Mouse (Mus musculus) limb, embryonic 11.5 days (tissue): ENCODE results near the gene Cxcr2. TPM values are rescaled to one million over a fixed set of nuclear protein-coding genes. Genes with fewer than 3 reads are reported as not detected.

Source experiments
- ATAC-seq: fragments of 200-750 bp; cut with Nextera tagmentation; 2 replicates; pipeline ENCODE4 v1.8.0; 2017; ENCODE audit warnings: low read depth; ENCODE audit not compliant: insufficient number of reproducible peaks, low FRiP score, low TSS enrichment
- DNase-seq: peaks from one replicate; pipeline ENCODE4 v3.0.0-alpha.2; 2015; ENCODE audit warnings: low spot score
- H3K27ac ChIP-seq: fragments of 300-500 bp; sonication (generic); replicated peaks from 2 replicates; pipeline ENCODE4 v1.5.1; 2014; ENCODE audit warnings: low read depth, mild to moderate bottlenecking, low read length
- H3K27me3 ChIP-seq: fragments of 300-500 bp; sonication (generic); 2 replicates; pipeline ENCODE4 v1.6.1; 2014; ENCODE audit warnings: mild to moderate bottlenecking, low read length, mixed read lengths; ENCODE audit not compliant: control insufficient read depth, insufficient read depth
- H3K36me3 ChIP-seq: fragments of 300-500 bp; sonication (generic); 2 replicates; pipeline ENCODE4 v1.6.1; 2014; ENCODE audit warnings: mild to moderate bottlenecking, low read length, moderate library complexity, mixed read lengths; ENCODE audit not compliant: control insufficient read depth, insufficient read depth
- H3K4me1 ChIP-seq: fragments of 300-500 bp; sonication (generic); 2 replicates; pipeline ENCODE4 v1.6.1; 2014; ENCODE audit warnings: low read length, mixed read lengths; ENCODE audit not compliant: control insufficient read depth, insufficient read depth
- H3K4me2 ChIP-seq: fragments of 300-500 bp; sonication (generic); 2 replicates; pipeline ENCODE4 v1.6.1; 2014; ENCODE audit warnings: low read depth, mild to moderate bottlenecking, moderate library complexity; ENCODE audit not compliant: severe bottlenecking
- H3K4me3 ChIP-seq: fragments of 300-500 bp; sonication (generic); 2 replicates; pipeline ENCODE4 v1.5.1; 2014; ENCODE audit warnings: low read depth, low read length
- H3K9ac ChIP-seq: fragments of 300-500 bp; sonication (generic); 2 replicates; pipeline ENCODE4 v1.6.1; 2014; ENCODE audit warnings: mild to moderate bottlenecking, low read length
- H3K9me3 ChIP-seq: fragments of 300-500 bp; sonication (generic); 2 replicates; pipeline ENCODE4 v1.6.1; 2016; ENCODE audit warnings: low read length; ENCODE audit not compliant: control insufficient read depth
- WGBS: fragments of 180-500 bp; shearing (Covaris S2); extraction: QIAGEN DNeasy Blood & Tissue Kit; methylation state at CpG from one replicate; pipeline ENCODE4 v1.1.7; 2014; 5-methylcytosine and 5-hydroxymethylcytosine counted together
- microRNA counts: library from miRNA; unstranded; fragments of <30 nt; microRNA quantifications from one replicate; lab custom pipeline; 2016
- microRNA-seq: library from miRNA; unstranded; fragments of <30 nt; microRNA quantifications from one replicate; pipeline ENCODE4, GENCODE M21; 2016
- polyA plus RNA-seq: library from polyadenylated mRNA; unstranded; fragments of >200 nt; fragmentation: Nextera tagmentation; extraction: Ambion mirVana; gene quantifications from 2 replicates; pipeline ENCODE4 v1.2.1, GENCODE M21; 2014

Gene Cxcr2
- polyA plus RNA-seq, 1 experiment from 2014 or later, result 0.08 TPM

- Histone ChIP-seq H3K27me3 (no peaks in the 10 kb centered on the region), H3K27ac (no peak overlapping the region), H3K4me1 (no peaks in the 10 kb centered on the region), H3K4me2 (no peak overlapping the region), H3K4me3 (no peak overlapping the region), H3K9me3 (no peaks in the 10 kb centered on the region), H3K36me3 (no peaks in the 10 kb centered on the region), H3K9ac (no peak overlapping the region)
- 93% methylated on average over 8 of the region's 8 CpGs for WGBS
- ATAC-seq, result no peak
- DNase-seq, result no peak
Measured at GRCm38 (mm10) chr1:74208941-74209340, 55.2 kb downstream of the Cxcr2 start.

MicroRNA genes within 50 kb of the gene (microRNA counts, 519-probe panel; counts per million panel counts)
- 2,092 counts per million, percentile 16 among the panel's probes with 10 or more counts for microRNA mmu-miR-1928 (lab: Ali Mortazavi, UCI)

Small RNAs within 50 kb of the gene (microRNA-seq; reads per million reads assigned to microRNA genes)
- not detected for gene Mir1928

Other genes with a start within 250 kb of the Cxcr2 start
- gene Tns1, start 29.5 kb upstream of the Cxcr2 start, polyA plus RNA-seq, result 36.3 and 36.9 TPM in 2 replicates
- gene Rufy4, start 28.4 kb upstream of the Cxcr2 start, polyA plus RNA-seq, result 0.07 TPM in 1 of 2 replicates, not detected in the other
- gene Cxcr1, start 40.6 kb downstream of the Cxcr2 start, polyA plus RNA-seq, result not detected in 2 replicates
- 314 and 323 TPM in 2 replicates for gene Arpc2, start 82.1 kb downstream of the Cxcr2 start, polyA plus RNA-seq
- gene Gpbar1, start 124.6 kb downstream of the Cxcr2 start, polyA plus RNA-seq, result 0.51 TPM in 1 of 2 replicates, not detected in the other
- gene Aamp, start 130.7 kb downstream of the Cxcr2 start, polyA plus RNA-seq, result 218 and 223 TPM in 2 replicates
- gene Pnkd, start 130.9 kb downstream of the Cxcr2 start, polyA plus RNA-seq, result 118 and 119 TPM in 2 replicates
- 10.3 and 10.5 TPM in 2 replicates for gene Tmbim1, start 151.6 kb downstream of the Cxcr2 start, polyA plus RNA-seq
- gene Catip, start 208.1 kb downstream of the Cxcr2 start, polyA plus RNA-seq, result 0.25 and 0.79 TPM in 2 replicates
- 1.0 and 1.8 TPM in 2 replicates for gene Slc11a1, start 221.2 kb downstream of the Cxcr2 start, polyA plus RNA-seq
- 74.7 and 75.8 TPM in 2 replicates for gene Ctdsp1, start 237.5 kb downstream of the Cxcr2 start, polyA plus RNA-seq